Mouse (Mus musculus) thymus, postnatal 14 days (tissue): ENCODE results near the gene Prdx5.

Source experiments
- DNase-seq: peaks from one replicate; pipeline ENCODE4 v3.0.0; 2021

Gene Prdx5

GRCm38 (mm10) chr19:6872701-6873100 is 37.2 kb downstream of the Prdx5 start:
- no peak for DNase-seq

GRCm38 (mm10) chr19:6871574-6872271 is 38.2 kb downstream of the Prdx5 start:
- peak; percentile 79 for DNase-seq

- DNase-seq: peak; percentile 74
Observed at GRCm38 (mm10) chr19:6869355-6869754, 40.6 kb downstream of the Prdx5 start.

- DNase-seq: no peak
Observed at GRCm38 (mm10) chr19:6861451-6861850, 48.5 kb downstream of the Prdx5 start.

GRCm38 (mm10) chr19:6860706-6861105 is 49.2 kb downstream of the Prdx5 start:
- no peak for DNase-seq

- DNase-seq: no peak
Observed at GRCm38 (mm10) chr19:6859971-6860370, 49.9 kb downstream of the Prdx5 start.

- DNase-seq: no peak
Observed at GRCm38 (mm10) chr19:6859032-6859651, 50.8 kb downstream of the Prdx5 start.

GRCm38 (mm10) chr19:6858031-6858430 is 51.9 kb downstream of the Prdx5 start, which contains the start of gene Ccdc88b:
Gene Ccdc88b (minus strand): TSS chr19:6858211.
- DNase-seq: peak; percentile 92

- DNase-seq: peak; percentile 45
Observed at GRCm38 (mm10) chr19:6857391-6858005, 52.4 kb downstream of the Prdx5 start.

- no peak for DNase-seq
Observed at GRCm38 (mm10) chr19:6857003-6857360, 52.9 kb downstream of the Prdx5 start.
